Mouse (Mus musculus) fat pad, adult 2 months (tissue): ENCODE data around the gene Pelo.

Experiments
- DNase-seq: peaks from one replicate; pipeline ENCODE4 v3.0.0-alpha.2; 2011; ENCODE audit warnings: low read depth, low spot score; ENCODE audit errors: extremely low read depth

The Pelo gene

DNA sequence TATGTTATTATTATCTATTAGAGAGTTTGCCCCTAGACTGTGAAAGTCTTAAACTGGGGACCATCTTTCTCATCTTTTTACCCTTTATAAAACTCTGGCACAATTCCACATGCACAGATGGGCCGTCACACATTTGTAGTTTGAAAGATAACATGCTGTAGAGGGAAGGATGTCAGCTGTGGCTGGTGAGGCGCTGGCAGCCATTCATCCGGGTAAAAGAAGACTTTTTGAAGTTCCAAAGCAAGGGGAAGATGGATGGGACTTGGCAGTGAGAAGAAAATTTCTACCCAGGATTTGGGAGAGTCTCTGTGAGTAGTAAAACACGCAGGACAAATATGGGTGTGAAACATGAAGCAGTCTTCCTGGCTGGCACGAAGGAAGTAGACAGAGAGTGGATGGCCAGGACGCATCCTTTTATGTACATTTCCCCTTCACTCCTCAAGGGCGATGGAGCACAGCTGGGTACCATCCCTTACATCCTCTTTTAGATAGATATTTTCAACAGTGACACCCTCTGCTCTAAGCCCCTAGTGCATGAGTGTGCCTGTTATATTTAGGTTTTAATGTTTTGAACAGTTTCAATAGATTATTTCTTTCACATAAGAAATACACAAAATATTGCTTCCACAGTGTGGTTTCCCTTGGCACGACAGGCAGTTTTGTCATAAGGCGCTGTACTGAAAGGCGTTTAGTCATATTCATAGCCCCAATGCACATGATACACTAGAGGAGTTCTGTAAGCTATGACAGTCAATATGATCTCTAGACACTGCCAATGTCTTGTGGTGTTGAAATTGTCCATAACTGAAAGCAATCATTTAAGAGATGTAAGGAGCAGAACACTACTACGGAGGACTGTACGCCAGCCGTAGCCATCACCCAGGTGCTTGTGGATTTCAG, 39.1 kb downstream of the Pelo start:
- no peak for DNase-seq

- no peak for DNase-seq
Observed at GRCm38 (mm10) chr13:115042652-115043051, 47.3 kb downstream of the Pelo start.
